Mouse (Mus musculus) midbrain, embryonic 10.5 days (tissue): ENCODE results near the gene Olfr652. TPM values are rescaled to one million over a fixed set of nuclear protein-coding genes. Genes with fewer than 3 reads are reported as not detected.
A peak's percentile ranks its signal among the peaks of the same experiment; 100 is the strongest.

Source experiments
- DNase-seq: peaks from one replicate; pipeline ENCODE4 v3.0.0-alpha.2; 2017; ENCODE audit warnings: low spot score
- H3K27ac ChIP-seq: fragments of 300-500 bp; sonication (generic); replicated peaks from 2 replicates; pipeline ENCODE4 v1.5.1; 2016; ENCODE audit warnings: mild to moderate bottlenecking
- H3K27me3 ChIP-seq: fragments of 300-500 bp; sonication (generic); 2 replicates; pipeline ENCODE4 v1.6.1; 2016; ENCODE audit warnings: low read depth, mild to moderate bottlenecking; ENCODE audit not compliant: poor library complexity, severe bottlenecking
- H3K36me3 ChIP-seq: fragments of 300-500 bp; sonication (generic); 2 replicates; pipeline ENCODE4 v1.6.1; 2016; ENCODE audit warnings: mild to moderate bottlenecking, moderate library complexity
- H3K4me1 ChIP-seq: fragments of 300-500 bp; sonication (generic); 2 replicates; pipeline ENCODE4 v1.6.1; 2016
- H3K4me3 ChIP-seq: fragments of 300-500 bp; sonication (generic); 2 replicates; pipeline ENCODE4 v1.5.1; 2016; ENCODE audit warnings: mild to moderate bottlenecking, moderate library complexity
- H3K9me3 ChIP-seq: fragments of 300-500 bp; sonication (generic); replicated peaks from 2 replicates; pipeline ENCODE4 v1.6.1; 2016; ENCODE audit warnings: mild to moderate bottlenecking
- WGBS: fragments of 180-500 bp; shearing (Covaris S2); methylation state at CpG from one replicate; pipeline ENCODE4 v1.1.7; 2016; 5-methylcytosine and 5-hydroxymethylcytosine counted together
- polyA plus RNA-seq: library from polyadenylated mRNA; unstranded; fragments of >200 nt; fragmentation: Nextera tagmentation; extraction: Ambion mirVana; gene quantifications from 2 replicates; pipeline ENCODE4 v1.2.1, GENCODE M21; 2016

Olfr652 gene
- polyA plus RNA-seq: not detected in 2 replicates

- no peaks in the 10 kb centered on the region for H3K27me3 ChIP-seq
- no peaks in the 10 kb centered on the region for H3K9me3 ChIP-seq
- no peak for DNase-seq
- H3K36me3 ChIP-seq: no peaks in the 10 kb centered on the region
- H3K4me3 ChIP-seq: no peak within 1 kb of the TSS
- no peaks in the 10 kb centered on the region for H3K4me1 ChIP-seq
- H3K27ac ChIP-seq: no peak within 1 kb of the TSS
These were observed at the start of gene Olfr652 for GRCm38 (mm10) chr7:104560601-104561000. TSS of gene Olfr652 (plus strand) at chr7:104560901.

GRCm38 (mm10) chr7:104549833-104550232 lies 10.9 kb upstream of the Olfr652 start, which contains the start of gene Olfr651:
TSS of gene Olfr651 (plus strand) at chr7:104550133.
- 87% methylated on average over 5 of the region's 5 CpGs for WGBS
- no peak for DNase-seq
- Histone ChIP-seq H3K36me3 (no peaks in the 10 kb centered on the region), H3K27ac (no peak within 1 kb of the TSS), H3K27me3 (no peaks in the 10 kb centered on the region), H3K4me1 (no peaks in the 10 kb centered on the region), H3K4me3 (no peak within 1 kb of the TSS), H3K9me3 (no peaks in the 10 kb centered on the region)

GRCm38 (mm10) chr7:104552700-104553099 lies 8.0 kb upstream of the Olfr652 start:
- Histone ChIP-seq H3K27me3 (no peaks in the 10 kb centered on the region), H3K9me3 (no peaks in the 10 kb centered on the region), H3K27ac (no peak overlapping the region), H3K4me3 (no peak overlapping the region), H3K4me1 (no peaks in the 10 kb centered on the region), H3K36me3 (no peaks in the 10 kb centered on the region)
- 74% methylated on average over 1 of the region's 1 CpGs for WGBS
- no peak for DNase-seq

GRCm38 (mm10) chr7:104577014-104577413 lies 16.3 kb downstream of the Olfr652 start, which contains the start of gene Olfr653:
TSS of gene Olfr653 (plus strand) at chr7:104577314.
- WGBS: 88% methylated on average over 2 of the region's 2 CpGs
- Histone ChIP-seq H3K4me1 (no peaks in the 10 kb centered on the region), H3K27me3 (no peaks in the 10 kb centered on the region), H3K36me3 (no peaks in the 10 kb centered on the region), H3K27ac (no peak within 1 kb of the TSS), H3K4me3 (no peak within 1 kb of the TSS), H3K9me3 (no peaks in the 10 kb centered on the region)
- DNase-seq: no peak

GRCm38 (mm10) chr7:104580846-104581245 lies 20.1 kb downstream of the Olfr652 start:
- Histone ChIP-seq H3K4me3 (no peak overlapping the region), H3K4me1 (no peaks in the 10 kb centered on the region), H3K27me3 (no peaks in the 10 kb centered on the region), H3K36me3 (no peaks in the 10 kb centered on the region), H3K9me3 (no peaks in the 10 kb centered on the region), H3K27ac (no peak overlapping the region)
- WGBS: 91% methylated on average over 4 of the region's 4 CpGs
- no peak for DNase-seq

GRCm38 (mm10) chr7:104581429-104581828 lies 20.7 kb downstream of the Olfr652 start:
- WGBS: 88% methylated on average over 4 of the region's 4 CpGs
- Histone ChIP-seq H3K27ac (no peak overlapping the region), H3K9me3 (no peaks in the 10 kb centered on the region), H3K4me3 (no peak overlapping the region), H3K36me3 (no peaks in the 10 kb centered on the region), H3K27me3 (no peaks in the 10 kb centered on the region), H3K4me1 (no peaks in the 10 kb centered on the region)
- no peak for DNase-seq

GRCm38 (mm10) chr7:104586725-104587124 lies 26.0 kb downstream of the Olfr652 start, which contains the start of gene Olfr654:
TSS of gene Olfr654 (plus strand) at chr7:104587025.
- no peaks in the 10 kb centered on the region for H3K36me3 ChIP-seq
- DNase-seq: no peak
- H3K4me1 ChIP-seq: no peaks in the 10 kb centered on the region
- H3K27me3 ChIP-seq: no peaks in the 10 kb centered on the region
- H3K4me3 ChIP-seq: no peak within 1 kb of the TSS
- no peak within 1 kb of the TSS for H3K27ac ChIP-seq
- H3K9me3 ChIP-seq: no peaks in the 10 kb centered on the region
- WGBS: 88% methylated on average over 4 of the region's 4 CpGs

- H3K27ac ChIP-seq: no peak overlapping the region
- H3K36me3 ChIP-seq: no peaks in the 10 kb centered on the region
- H3K27me3 ChIP-seq: no peaks in the 10 kb centered on the region
- no peaks in the 10 kb centered on the region for H3K4me1 ChIP-seq
- no peak overlapping the region for H3K4me3 ChIP-seq
- WGBS: 91% methylated on average over 5 of the region's 5 CpGs
- no peak for DNase-seq
- H3K9me3 ChIP-seq: no peaks in the 10 kb centered on the region
These were observed 27.6 kb downstream of the Olfr652 start for GRCm38 (mm10) chr7:104588274-104588673.

- no peaks in the 10 kb centered on the region for H3K27me3 ChIP-seq
- no peak within 1 kb of the TSS for H3K27ac ChIP-seq
- 92% methylated on average over 2 of the region's 2 CpGs for WGBS
- no peak for DNase-seq
- H3K4me1 ChIP-seq: no peaks in the 10 kb centered on the region
- H3K4me3 ChIP-seq: no peak within 1 kb of the TSS
- no peaks in the 10 kb centered on the region for H3K36me3 ChIP-seq
- H3K9me3 ChIP-seq: no peaks in the 10 kb centered on the region
These were observed 41.0 kb downstream of the Olfr652 start, which contains the start of gene Olfr655 for GRCm38 (mm10) chr7:104601679-104602078. TSS of gene Olfr655 (minus strand) at chr7:104601779.

- Histone ChIP-seq H3K4me1 (no peaks in the 10 kb centered on the region), H3K9me3 (no peaks in the 10 kb centered on the region), H3K27me3 (no peaks in the 10 kb centered on the region), H3K4me3 (no peak overlapping the region), H3K27ac (no peak overlapping the region), H3K36me3 (no peaks in the 10 kb centered on the region)
- peak; percentile 33 for DNase-seq
- 7% methylated on average over 3 of the region's 3 CpGs for WGBS
These were observed 42.5 kb downstream of the Olfr652 start for GRCm38 (mm10) chr7:104603173-104603572.

- H3K27ac ChIP-seq: no peak overlapping the region
- no peaks in the 10 kb centered on the region for H3K36me3 ChIP-seq
- H3K27me3 ChIP-seq: no peaks in the 10 kb centered on the region
- no peak overlapping the region for H3K4me3 ChIP-seq
- H3K9me3 ChIP-seq: no peaks in the 10 kb centered on the region
- DNase-seq: no peak
- no peaks in the 10 kb centered on the region for H3K4me1 ChIP-seq
These were observed 44.0 kb downstream of the Olfr652 start for GRCm38 (mm10) chr7:104604727-104605126.

- no peaks in the 10 kb centered on the region for H3K9me3 ChIP-seq
- no peak within 1 kb of the TSS for H3K27ac ChIP-seq
- 74% methylated on average over 4 of the region's 4 CpGs for WGBS
These were observed 53.0 kb downstream of the Olfr652 start, which contains the start of gene Olfr656 for GRCm38 (mm10) chr7:104613655-104614054. TSS of gene Olfr656 (plus strand) at chr7:104613955.

More at GRCm38 (mm10) chr7:104613655-104614054, 53.0 kb downstream of the Olfr652 start, which contains the start of gene Olfr656:
- no peak within 1 kb of the TSS for H3K4me3 ChIP-seq
- H3K4me1 ChIP-seq: no peaks in the 10 kb centered on the region
- DNase-seq: no peak
- no peaks in the 10 kb centered on the region for H3K27me3 ChIP-seq
- no peaks in the 10 kb centered on the region for H3K36me3 ChIP-seq
